Mouse (Mus musculus) limb, embryonic 11.5 days (tissue): ENCODE results near the gene Cenpu. TPM values are rescaled to one million over a fixed set of nuclear protein-coding genes. Genes with fewer than 3 reads are reported as not detected.

Experiments used
- ATAC-seq: fragments of 200-750 bp; cut with Nextera tagmentation; 2 replicates; pipeline ENCODE4 v1.8.0; 2017; ENCODE audit warnings: low read depth; ENCODE audit not compliant: insufficient number of reproducible peaks, low FRiP score, low TSS enrichment
- DNase-seq: peaks from one replicate; pipeline ENCODE4 v3.0.0-alpha.2; 2015; ENCODE audit warnings: low spot score
- H3K27ac ChIP-seq: fragments of 300-500 bp; sonication (generic); replicated peaks from 2 replicates; pipeline ENCODE4 v1.5.1; 2014; ENCODE audit warnings: low read depth, mild to moderate bottlenecking, low read length
- H3K27me3 ChIP-seq: fragments of 300-500 bp; sonication (generic); 2 replicates; pipeline ENCODE4 v1.6.1; 2014; ENCODE audit warnings: mild to moderate bottlenecking, low read length, mixed read lengths; ENCODE audit not compliant: control insufficient read depth, insufficient read depth
- H3K36me3 ChIP-seq: fragments of 300-500 bp; sonication (generic); 2 replicates; pipeline ENCODE4 v1.6.1; 2014; ENCODE audit warnings: mild to moderate bottlenecking, low read length, moderate library complexity, mixed read lengths; ENCODE audit not compliant: control insufficient read depth, insufficient read depth
- H3K4me1 ChIP-seq: fragments of 300-500 bp; sonication (generic); 2 replicates; pipeline ENCODE4 v1.6.1; 2014; ENCODE audit warnings: low read length, mixed read lengths; ENCODE audit not compliant: control insufficient read depth, insufficient read depth
- H3K4me2 ChIP-seq: fragments of 300-500 bp; sonication (generic); 2 replicates; pipeline ENCODE4 v1.6.1; 2014; ENCODE audit warnings: low read depth, mild to moderate bottlenecking, moderate library complexity; ENCODE audit not compliant: severe bottlenecking
- H3K4me3 ChIP-seq: fragments of 300-500 bp; sonication (generic); 2 replicates; pipeline ENCODE4 v1.5.1; 2014; ENCODE audit warnings: low read depth, low read length
- H3K9ac ChIP-seq: fragments of 300-500 bp; sonication (generic); 2 replicates; pipeline ENCODE4 v1.6.1; 2014; ENCODE audit warnings: mild to moderate bottlenecking, low read length
- H3K9me3 ChIP-seq: fragments of 300-500 bp; sonication (generic); 2 replicates; pipeline ENCODE4 v1.6.1; 2016; ENCODE audit warnings: low read length; ENCODE audit not compliant: control insufficient read depth
- WGBS: fragments of 180-500 bp; shearing (Covaris S2); extraction: QIAGEN DNeasy Blood & Tissue Kit; methylation state at CpG from one replicate; pipeline ENCODE4 v1.1.7; 2014; 5-methylcytosine and 5-hydroxymethylcytosine counted together
- polyA plus RNA-seq: library from polyadenylated mRNA; unstranded; fragments of >200 nt; fragmentation: Nextera tagmentation; extraction: Ambion mirVana; gene quantifications from 2 replicates; pipeline ENCODE4 v1.2.1, GENCODE M21; 2014

The Cenpu gene
- polyA plus RNA-seq, 1 experiment from 2014 or later = 27.9 TPM

- no peak overlapping the region for H3K27ac ChIP-seq
- no peaks in the 10 kb centered on the region for H3K4me1 ChIP-seq
- DNase-seq (no peak), ATAC-seq (no peak)
- no peak overlapping the region for H3K9ac ChIP-seq
- H3K27me3 ChIP-seq = no peaks in the 10 kb centered on the region
- no peaks in the 10 kb centered on the region for H3K36me3 ChIP-seq
- H3K4me2 ChIP-seq = no peak overlapping the region
- WGBS = 76% methylated on average over 8 of the region's 8 CpGs
- H3K4me3 ChIP-seq = no peak overlapping the region
- no peaks in the 10 kb centered on the region for H3K9me3 ChIP-seq
Observed at GRCm38 (mm10) chr8:46512538-46512937, 39.3 kb upstream of the Cenpu start.

- H3K4me1 ChIP-seq = no peaks in the 10 kb centered on the region
- H3K27ac ChIP-seq = no peak overlapping the region
- H3K4me2 ChIP-seq = no peak overlapping the region
- H3K27me3 ChIP-seq = no peaks in the 10 kb centered on the region
- no peaks in the 10 kb centered on the region for H3K36me3 ChIP-seq
- no peak overlapping the region for H3K9ac ChIP-seq
- WGBS = 97% methylated on average over 1 of the region's 1 CpGs
- DNase-seq (no peak), ATAC-seq (no peak)
- no peak overlapping the region for H3K4me3 ChIP-seq
- no peaks in the 10 kb centered on the region for H3K9me3 ChIP-seq
Observed at GRCm38 (mm10) chr8:46514027-46514426, 37.8 kb upstream of the Cenpu start.

GRCm38 (mm10) chr8:46520667-46521066, 31.2 kb upstream of the Cenpu start:
- H3K4me2 ChIP-seq = no peak overlapping the region
- H3K9ac ChIP-seq = no peak overlapping the region
- no peaks in the 10 kb centered on the region for H3K27me3 ChIP-seq
- no peak for ATAC-seq
- 82% methylated on average over 6 of the region's 6 CpGs for WGBS
- H3K27ac ChIP-seq = no peak overlapping the region
- H3K9me3 ChIP-seq = no peaks in the 10 kb centered on the region
- no peak overlapping the region for H3K4me3 ChIP-seq
- peaks cover 2% of the 10 kb centered on the region; the same call in 1 of the 2 replicates for H3K36me3 ChIP-seq
- H3K4me1 ChIP-seq = no peaks in the 10 kb centered on the region
- no peak for DNase-seq

- 91% methylated on average over 8 of the region's 8 CpGs for WGBS
- no peak for ATAC-seq
- Histone ChIP-seq H3K27ac (no peak overlapping the region), H3K36me3 (peaks cover 2% of the 10 kb centered on the region; the same call in 1 of the 2 replicates), H3K4me2 (no peak overlapping the region), H3K4me3 (no peak overlapping the region), H3K9ac (no peak overlapping the region), H3K9me3 (no peaks in the 10 kb centered on the region), H3K27me3 (no peaks in the 10 kb centered on the region), H3K4me1 (no peaks in the 10 kb centered on the region)
- no peak for DNase-seq
Observed at GRCm38 (mm10) chr8:46526098-46526497, 25.7 kb upstream of the Cenpu start.

GRCm38 (mm10) chr8:46526821-46527220, 25.0 kb upstream of the Cenpu start:
- H3K36me3 ChIP-seq = no peaks in the 10 kb centered on the region
- H3K4me3 ChIP-seq = no peak overlapping the region
- H3K4me2 ChIP-seq = no peak overlapping the region
- WGBS = 84% methylated on average over 10 of the region's 10 CpGs
- no peaks in the 10 kb centered on the region for H3K9me3 ChIP-seq
- no peaks in the 10 kb centered on the region for H3K27me3 ChIP-seq
- H3K9ac ChIP-seq = no peak overlapping the region
- DNase-seq = no peak
- no peak for ATAC-seq
- no peak overlapping the region for H3K27ac ChIP-seq
- no peaks in the 10 kb centered on the region for H3K4me1 ChIP-seq

DNA sequence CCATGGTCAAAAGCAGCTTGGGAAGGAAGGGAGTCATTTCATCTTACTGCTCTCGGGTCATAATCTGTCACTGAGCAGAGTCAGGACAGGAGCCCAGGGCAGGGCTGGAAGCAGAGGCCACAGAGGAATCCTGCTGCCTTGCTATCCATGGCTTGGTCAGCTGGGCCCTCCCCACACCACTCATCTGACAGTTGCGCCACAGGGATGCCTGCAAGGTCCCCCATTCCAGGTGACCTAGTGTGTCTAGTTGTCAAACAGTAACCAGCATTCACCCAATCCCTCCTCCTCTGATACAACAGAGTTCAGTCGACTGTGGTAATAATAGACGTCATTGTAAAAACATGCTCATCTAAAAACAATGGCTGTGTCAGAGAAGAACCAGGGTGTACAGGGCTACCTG, 22.3 kb upstream of the Cenpu start:
- 82% methylated on average over 4 of the region's 4 CpGs for WGBS
- Histone ChIP-seq H3K4me2 (no peak overlapping the region), H3K27me3 (no peaks in the 10 kb centered on the region), H3K4me1 (no peaks in the 10 kb centered on the region), H3K36me3 (no peaks in the 10 kb centered on the region), H3K9me3 (no peaks in the 10 kb centered on the region), H3K27ac (no peak overlapping the region), H3K4me3 (no peak overlapping the region), H3K9ac (no peak overlapping the region)
- no peak for ATAC-seq
- DNase-seq = no peak

DNA sequence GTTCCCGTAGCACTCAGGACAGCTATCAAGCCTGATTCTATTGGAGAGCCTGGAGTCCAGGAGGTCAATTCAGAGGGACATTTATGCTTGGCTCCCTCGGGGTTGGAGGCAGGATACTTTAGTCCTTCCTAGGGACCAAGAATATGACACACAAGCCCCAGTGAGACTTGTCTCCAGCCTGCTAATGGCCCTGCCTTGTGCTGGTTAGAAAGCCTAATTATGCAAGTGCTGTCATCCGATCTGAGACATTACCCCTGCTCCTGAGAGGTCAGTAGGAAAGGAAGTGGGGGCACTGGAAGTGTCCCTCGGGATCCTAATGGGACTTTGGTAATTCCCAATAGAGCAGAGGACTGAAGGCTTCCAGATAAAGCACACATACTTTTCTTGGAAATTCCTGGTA, 21.3 kb upstream of the Cenpu start:
- no peak for DNase-seq
- Histone ChIP-seq H3K4me2 (no peak overlapping the region), H3K9ac (no peak overlapping the region), H3K27ac (no peak overlapping the region), H3K9me3 (no peaks in the 10 kb centered on the region), H3K4me1 (no peaks in the 10 kb centered on the region), H3K4me3 (no peak overlapping the region), H3K36me3 (no peaks in the 10 kb centered on the region), H3K27me3 (no peaks in the 10 kb centered on the region)
- WGBS = 18% methylated on average over 4 of the region's 4 CpGs
- no peak for ATAC-seq

DNA sequence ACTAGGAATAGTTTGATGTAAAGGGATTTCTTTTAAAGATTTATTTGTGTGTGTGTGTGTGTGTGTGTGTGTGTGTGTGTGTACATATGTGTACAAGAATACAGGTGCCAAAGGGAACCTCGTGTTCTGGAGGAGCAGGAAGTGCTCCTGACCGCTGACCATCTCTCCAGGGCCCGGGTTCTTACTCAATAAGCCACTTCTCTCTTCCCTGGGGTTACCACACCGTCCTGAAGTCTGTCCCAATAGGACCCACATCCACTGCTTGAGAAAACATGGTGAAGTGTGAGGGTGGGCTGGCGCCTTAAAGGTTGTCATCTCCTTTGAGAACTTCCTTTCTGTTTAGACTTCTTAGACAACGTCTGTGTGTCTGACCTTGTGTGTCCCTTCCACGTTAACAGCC, 17.9 kb upstream of the Cenpu start:
- H3K36me3 ChIP-seq = no peaks in the 10 kb centered on the region

GRCm38 (mm10) chr8:46539701-46540100, 12.1 kb upstream of the Cenpu start:
- Histone ChIP-seq H3K4me3 (no peak overlapping the region), H3K4me2 (no peak overlapping the region), H3K36me3 (no peaks in the 10 kb centered on the region), H3K27ac (no peak overlapping the region), H3K4me1 (no peaks in the 10 kb centered on the region), H3K9me3 (no peaks in the 10 kb centered on the region), H3K27me3 (no peaks in the 10 kb centered on the region), H3K9ac (no peak overlapping the region)
- ATAC-seq (no peak), DNase-seq (no peak)
- WGBS = 72% methylated on average over 5 of the region's 5 CpGs

More for the DNA sequence above, 17.9 kb upstream of the Cenpu start:
- Histone ChIP-seq H3K4me1 (no peaks in the 10 kb centered on the region), H3K27me3 (no peaks in the 10 kb centered on the region), H3K4me3 (no peak overlapping the region), H3K27ac (no peak overlapping the region), H3K9me3 (no peaks in the 10 kb centered on the region), H3K9ac (no peak overlapping the region), H3K4me2 (no peak overlapping the region)
- WGBS = 87% methylated on average over 7 of the region's 7 CpGs
- DNase-seq (no peak), ATAC-seq (no peak)
